Mouse (Mus musculus) frontal cortex, postnatal 25 days (tissue): Measurements from ENCODE around the gene Tubb3.
"Not testable (repeated sequence)": the region's sequence is repeated elsewhere in the genome, so short reads cannot be mapped to it uniquely, and the experiment has no call there.

Experiments used
- DNase-seq, 2 experiments: peaks; one replicate each; pipeline ENCODE4 v3.0.0; 2022; ENCODE audit warnings: low spot score in 2 of 2

Gene Tubb3

GRCm38 (mm10) chr8:123431616-123432365 is 20.6 kb downstream of the Tubb3 start:
- no peak for DNase-seq

GRCm38 (mm10) chr8:123432381-123432780 is 21.2 kb downstream of the Tubb3 start:
- DNase-seq = no peak

GRCm38 (mm10) chr8:123433241-123433974 is 22.2 kb downstream of the Tubb3 start:
- DNase-seq = not testable (repeated sequence)

GRCm38 (mm10) chr8:123441788-123442187 is 30.6 kb downstream of the Tubb3 start:
- DNase-seq = no peak

GRCm38 (mm10) chr8:123442351-123442750 is 31.1 kb downstream of the Tubb3 start:
- DNase-seq = no peak

GRCm38 (mm10) chr8:123442871-123443575 is 31.8 kb downstream of the Tubb3 start:
- DNase-seq = peak; percentile 91 to 92

GRCm38 (mm10) chr8:123443576-123443921 is 32.3 kb downstream of the Tubb3 start:
- no peak for DNase-seq

- no peak for DNase-seq
Observed at GRCm38 (mm10) chr8:123444131-123444530, 32.9 kb downstream of the Tubb3 start.

- DNase-seq = no peak
Observed at GRCm38 (mm10) chr8:123445981-123446380, 34.8 kb downstream of the Tubb3 start.

- no peak for DNase-seq
Observed at GRCm38 (mm10) chr8:123446799-123447198, 35.6 kb downstream of the Tubb3 start.

GRCm38 (mm10) chr8:123450783-123451182 is 39.6 kb downstream of the Tubb3 start:
- no peak for DNase-seq

GRCm38 (mm10) chr8:123451747-123452146 is 40.5 kb downstream of the Tubb3 start:
- DNase-seq = not testable (repeated sequence)

- no peak for DNase-seq
Observed at GRCm38 (mm10) chr8:123452149-123452548, 40.9 kb downstream of the Tubb3 start.

- no peak for DNase-seq
Observed at GRCm38 (mm10) chr8:123453291-123453690, 42.1 kb downstream of the Tubb3 start.

- no peak for DNase-seq
Observed at GRCm38 (mm10) chr8:123453951-123454350, 42.7 kb downstream of the Tubb3 start.

GRCm38 (mm10) chr8:123454559-123454958 is 43.3 kb downstream of the Tubb3 start:
- DNase-seq = no peak

- DNase-seq = no peak
Observed at GRCm38 (mm10) chr8:123463651-123464050, 52.4 kb downstream of the Tubb3 start.

GRCm38 (mm10) chr8:123467476-123467875 is 56.3 kb downstream of the Tubb3 start:
- DNase-seq = no peak
